ENCODE assay signal across 25 mouse cellular contexts in genomic region chr10:121239065-121239464, GRCm38 (mm10).
"Had no signal": no experiment of that assay in that cellular context is flagged by ENCODE, and none has a peak within 500 bp of the region (broad histone marks: within the 10 kb centered on the region; RNA-seq: fewer than 3 reads in every experiment).

No protein-coding gene starts in this region.

- H3K36me3 ChIP-seq: heart, embryonic 13.5 days; heart, embryonic 15.5 days; hindbrain, embryonic 13.5 days; hindbrain, embryonic 15.5 days; kidney, embryonic 15.5 days; limb, embryonic 13.5 days; limb, embryonic 15.5 days; liver, embryonic 12.5 days had no signal

- H3K27me3 ChIP-seq: heart, embryonic 13.5 days; heart, embryonic 15.5 days; hindbrain, embryonic 13.5 days; hindbrain, embryonic 15.5 days; limb, embryonic 13.5 days; limb, embryonic 15.5 days; liver, embryonic 12.5 days had no signal

- H3K4me2 ChIP-seq: heart, embryonic 11.5 days; heart, embryonic 13.5 days; heart, embryonic 15.5 days; hindbrain, embryonic 13.5 days; hindbrain, embryonic 15.5 days; kidney, embryonic 15.5 days; limb, embryonic 13.5 days; limb, embryonic 15.5 days; liver, embryonic 12.5 days had no signal

- H3K4me1 ChIP-seq: heart, embryonic 13.5 days; heart, embryonic 15.5 days; hindbrain, embryonic 15.5 days; liver, embryonic 12.5 days had no signal

- H3K9ac ChIP-seq: heart, embryonic 13.5 days; heart, embryonic 15.5 days; hindbrain, embryonic 13.5 days; hindbrain, embryonic 15.5 days; kidney, embryonic 15.5 days; limb, embryonic 13.5 days; limb, embryonic 15.5 days; liver, embryonic 12.5 days; liver, embryonic 14.5 days had no signal

- ATAC-seq: hindbrain, postnatal 0 days; intestine, embryonic 16.5 days; liver, embryonic 12.5 days had no signal

- H3K9me3 ChIP-seq: heart, embryonic 13.5 days; heart, embryonic 15.5 days; hindbrain, embryonic 13.5 days; hindbrain, embryonic 15.5 days; kidney, embryonic 15.5 days; limb, embryonic 15.5 days; liver, embryonic 12.5 days had no signal

- DNase-seq: gastrocnemius, postnatal 14 days; gastrocnemius, postnatal 36 days; heart, adult 18-20 months; heart, postnatal 14 days; heart, postnatal 36 days; kidney, adult 11 months; kidney, adult 2 months; kidney, adult 9 months; kidney, postnatal 25 days; kidney, postnatal 4 days had no signal

- H3K27ac ChIP-seq: heart, embryonic 13.5 days; heart, embryonic 15.5 days; hindbrain, embryonic 13.5 days; hindbrain, embryonic 15.5 days; hindbrain, postnatal 0 days; kidney, embryonic 15.5 days; kidney, postnatal 0 days; layer of hippocampus, adult 2 months; left cerebral cortex, adult 2 months; limb, embryonic 13.5 days; limb, embryonic 15.5 days; liver, embryonic 12.5 days; liver, embryonic 14.5 days had no signal

- H3K4me3 ChIP-seq: heart, embryonic 13.5 days; heart, embryonic 15.5 days; hindbrain, embryonic 13.5 days; hindbrain, embryonic 15.5 days; kidney, embryonic 15.5 days; layer of hippocampus, adult 2 months; left cerebral cortex, adult 2 months; limb, embryonic 13.5 days; limb, embryonic 15.5 days; liver, embryonic 12.5 days had no signal
